26 mouse cellular contexts compared by ENCODE assay signal in genomic region chr5:132270074-132270473, GRCm38 (mm10).
A peak's percentile ranks its signal among the peaks of the same experiment; 100 is the strongest.
DNase-seq lines count a peak whose midpoint lies in the region; ATAC-seq and TF ChIP-seq lines count a peak whose summit lies in the region.
"Had no signal": no experiment of that assay in that cellular context is flagged by ENCODE, and none has a peak within 500 bp of the region (broad histone marks: within the 10 kb centered on the region; RNA-seq: fewer than 3 reads in every experiment).

No protein-coding gene starts in this region.

- H3K4me2 ChIP-seq in liver, embryonic 14.5 days (ENCODE audit: low read depth) = no peak overlapping the region
- no peak overlapping the region for H3K4me2 ChIP-seq in liver, embryonic 12.5 days
- H3K4me2 ChIP-seq: embryonic facial prominence, embryonic 13.5 days; embryonic facial prominence, embryonic 15.5 days; forebrain, embryonic 12.5 days had no signal

- DNase-seq in liver, embryonic 14.5 days (ENCODE audit: low read depth in 3 of 3, low spot score in 3 of 3) = peak in 1 of 3 experiments; percentile 10
- peak; percentile 3 for DNase-seq in G1E (ENCODE audit: low spot score)
- no peak for DNase-seq in cerebellum, adult 8-10 months
- DNase-seq in testis, postnatal 10 days (ENCODE audit: low spot score) = no peak
- no peak for DNase-seq in embryo, embryonic 10 days (ENCODE audit: low spot score)
- DNase-seq: adrenal gland, adult 8-10 months; adrenal gland, postnatal 14 days; adrenal gland, postnatal 36 days; cerebellum, adult 11-12 months; cerebellum, adult 2 months; cerebellum, adult 9-11 months; cerebellum, postnatal 14 days; cerebellum, postnatal 36 days; embryo, embryonic 11 days had no signal

- ATAC-seq in liver, embryonic 14.5 days (ENCODE audit: insufficient read depth) = no peak
- ATAC-seq in liver, embryonic 12.5 days = no peak
- peak; percentile 79 for ATAC-seq in G1E (ENCODE audit: extremely low read depth, insufficient number of reproducible peaks, low FRiP score, poor library complexity, severe bottlenecking)
- 0 out of 2 replicates have a peak, but pooled peaks have one; percentile 18 for ATAC-seq in common myeloid progenitor, adult 5-6 weeks (replicated peaks; ENCODE audit: low read depth, poor library complexity, severe bottlenecking)
- ATAC-seq in megakaryocyte progenitor cell, adult 5-6 weeks (replicated peaks; ENCODE audit: poor library complexity) = peak; percentile 53
- ATAC-seq: activated CD4-positive, CD25-positive, alpha-beta regulatory T cell, adult 4 months; forebrain, embryonic 14.5 days; forebrain, embryonic 16.5 days; Patski had no signal

- TF ChIP-seq EP300 in liver, embryonic 14.5 days (IDR thresholded peaks at IDR 0.05; ENCODE audit: low read depth) = peak; percentile 44

- no peaks in the 10 kb centered on the region for H3K36me3 ChIP-seq in liver, embryonic 14.5 days (replicated peaks; ENCODE audit: control insufficient read depth, insufficient read depth, low read depth)
- H3K36me3 ChIP-seq in liver, embryonic 12.5 days = no peaks in the 10 kb centered on the region
- no peaks in the 10 kb centered on the region for H3K36me3 ChIP-seq in G1E (replicated peaks)
- H3K36me3 ChIP-seq: embryonic facial prominence, embryonic 13.5 days; embryonic facial prominence, embryonic 15.5 days; forebrain, embryonic 10.5 days; forebrain, embryonic 12.5 days had no signal

- H3K27ac ChIP-seq in liver, embryonic 14.5 days = no peak overlapping the region
- H3K27ac ChIP-seq in liver, embryonic 12.5 days = no peak overlapping the region
- H3K27ac ChIP-seq: embryonic facial prominence, embryonic 13.5 days; embryonic facial prominence, embryonic 15.5 days; forebrain, embryonic 10.5 days; forebrain, embryonic 12.5 days had no signal

- 10% methylated on average over 3 of the region's 3 CpGs for WGBS in liver, embryonic 14.5 days (ENCODE audit: insufficient replicate concordance)
- WGBS in liver, embryonic 12.5 days (ENCODE audit: insufficient replicate concordance) = 32% methylated on average over 3 of the region's 3 CpGs

- H3K9ac ChIP-seq in liver, embryonic 14.5 days (replicated peaks) = no peak overlapping the region
- no peak overlapping the region for H3K9ac ChIP-seq in liver, embryonic 12.5 days
- H3K9ac ChIP-seq: embryonic facial prominence, embryonic 13.5 days; embryonic facial prominence, embryonic 15.5 days; forebrain, embryonic 12.5 days had no signal

- no peaks in the 10 kb centered on the region for H3K9me3 ChIP-seq in liver, embryonic 14.5 days (ENCODE audit: control insufficient read depth, low read length)
- no peaks in the 10 kb centered on the region for H3K9me3 ChIP-seq in liver, embryonic 12.5 days (replicated peaks)
- H3K9me3 ChIP-seq in G1E (replicated peaks) = 0 out of 2 replicates have a peak, but pooled peaks cover 3% of the 10 kb centered on the region
- H3K9me3 ChIP-seq: embryonic facial prominence, embryonic 13.5 days; embryonic facial prominence, embryonic 15.5 days; forebrain, embryonic 10.5 days; forebrain, embryonic 12.5 days had no signal

- no peak overlapping the region for H3K4me3 ChIP-seq in liver, embryonic 14.5 days (ENCODE audit: insufficient read depth in 1 of 2, low read depth in 2 of 2, low read length in 2 of 2)
- no peak overlapping the region for H3K4me3 ChIP-seq in liver, embryonic 12.5 days
- no peak overlapping the region for H3K4me3 ChIP-seq in G1E (ENCODE audit: low read depth, low read length)
- H3K4me3 ChIP-seq: embryonic facial prominence, embryonic 13.5 days; embryonic facial prominence, embryonic 15.5 days; erythroblast, embryonic 14.5 days; forebrain, embryonic 10.5 days; forebrain, embryonic 12.5 days had no signal

- no peaks in the 10 kb centered on the region for H3K27me3 ChIP-seq in liver, embryonic 14.5 days (ENCODE audit: control insufficient read depth, insufficient read depth, low read length)
- H3K27me3 ChIP-seq in liver, embryonic 12.5 days (replicated peaks) = no peaks in the 10 kb centered on the region
- H3K27me3 ChIP-seq in G1E (ENCODE audit: insufficient read depth, low read length) = no peaks in the 10 kb centered on the region
- H3K27me3 ChIP-seq: embryonic facial prominence, embryonic 15.5 days; forebrain, embryonic 12.5 days; Patski had no signal

- no peak for TF ChIP-seq CTCF in liver, embryonic 14.5 days (IDR thresholded peaks at IDR 0.05; ENCODE audit: low read depth)
- no peak for TF ChIP-seq CTCF in G1E (IDR thresholded peaks at IDR 0.05; ENCODE audit: low read depth, low read length)

- 0 out of 4 replicates have a peak, but pooled peaks cover 2 to 3% of the 10 kb centered on the region in 2 experiments for H3K4me1 ChIP-seq in liver, embryonic 14.5 days (replicated peaks; ENCODE audit: control insufficient read depth in 2 of 2, insufficient read depth in 2 of 2, low read length in 1 of 2)
- H3K4me1 ChIP-seq in liver, embryonic 12.5 days = peaks cover 7% of the 10 kb centered on the region; the same call in 1 of the 2 replicates
- peaks cover 49% of the 10 kb centered on the region for H3K4me1 ChIP-seq in G1E (ENCODE audit: insufficient read depth, low read depth, low read length)

Comparison
In these comparisons a context has a peak if more than half of its experiments do, and no peak if none do; other contexts are left out.
1. ATAC-seq: peak in G1E (single experiment), common myeloid progenitor, adult 5-6 weeks (single experiment) and megakaryocyte progenitor cell, adult 5-6 weeks (single experiment); none in liver, embryonic 14.5 days (single experiment) and liver, embryonic 12.5 days (single experiment).